Comparison of ENCODE assay signal across 8 mouse cellular contexts in the genomic region with DNA sequence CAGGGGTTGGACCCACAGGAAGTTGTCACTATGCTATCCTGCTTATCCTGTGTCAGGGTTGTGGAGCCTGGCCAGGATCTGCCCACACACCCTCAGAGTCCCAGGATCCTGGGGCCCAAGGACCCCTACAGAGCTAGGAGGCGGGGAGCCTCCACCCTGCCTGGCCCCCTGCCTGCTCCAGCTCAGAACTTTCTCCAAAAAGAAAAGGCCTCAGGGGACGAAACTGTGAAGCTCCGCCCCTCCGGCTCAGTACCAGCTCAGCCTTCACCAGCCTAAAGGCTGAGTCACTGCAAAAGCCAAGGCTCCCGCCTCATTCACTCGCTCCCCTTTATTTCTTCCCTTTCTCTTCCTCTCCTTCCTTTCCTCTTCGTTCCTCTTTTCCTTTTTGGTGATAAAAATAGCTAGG. TPM values are rescaled to one million over a fixed set of nuclear protein-coding genes. Genes with fewer than 3 reads are reported as not detected.
DNase-seq lines count a peak whose midpoint lies in the region; ATAC-seq lines count a peak whose summit lies in the region.

No protein-coding gene starts in this region.

- H3K9ac ChIP-seq in liver, embryonic 16.5 days (ENCODE audit: low read depth, low read length) = no peak overlapping the region

- 7% methylated on average over 7 of the region's 7 CpGs for whole genome bisulfite sequencing in liver, embryonic 16.5 days (ENCODE audit: insufficient replicate concordance)

- peak overlapping the region; percentile 52 for H3K27ac ChIP-seq in liver, embryonic 16.5 days (ENCODE audit: low read length)

- H3K4me1 ChIP-seq in liver, embryonic 16.5 days (ENCODE audit: control insufficient read depth, low read depth, low read length) = peaks cover 13% of the 10 kb centered on the region

- no peaks in the 10 kb centered on the region for H3K36me3 ChIP-seq in liver, embryonic 16.5 days (ENCODE audit: control insufficient read depth, insufficient read depth)

- DNase-seq in cerebellum, postnatal 10 days = peak; percentile 29 to 59
- DNase-seq in cerebellum, postnatal 14 days = no peak
- peak; percentile 35 to 57 for DNase-seq in adrenal gland, postnatal 4 days (ENCODE audit: low spot score in 2 of 2)
- DNase-seq in gastrocnemius, postnatal 10 days = peak; percentile 64
- DNase-seq in induced T-regulatory cell, adult 2 months (ENCODE audit: low read depth) = peak; percentile 69
- DNase-seq in ovary, postnatal 14 days (ENCODE audit: low spot score) = peak; percentile 70
- no peak for DNase-seq in cerebellum, adult 9-10 months

- no peaks in the 10 kb centered on the region for H3K9me3 ChIP-seq in liver, embryonic 16.5 days (replicated peaks; ENCODE audit: control insufficient read depth, low read length)

- H3K27me3 ChIP-seq in liver, embryonic 16.5 days (ENCODE audit: control insufficient read depth, insufficient read depth, low read depth, low read length) = peaks cover 21% of the 10 kb centered on the region

- H3K4me3 ChIP-seq in liver, embryonic 16.5 days (ENCODE audit: low read depth, low read length) = no peak overlapping the region

- H3K4me2 ChIP-seq in liver, embryonic 16.5 days (ENCODE audit: low read depth, low read length) = no peak overlapping the region

- no peak for ATAC-seq in liver, embryonic 16.5 days (ENCODE audit: low read depth)

RNA-seq across cellular contexts. Expression of gene Notch1, which starts 9.0 kb away (rescaled TPM):
- total RNA-seq in adrenal gland, postnatal 4 days (2021) = 10 to 100 TPM; 35.1 to 48.7 TPM
- 10 to 100 TPM; 22.5 to 33.5 TPM for total RNA-seq in gastrocnemius, postnatal 10 days (2021)
- 2.8 and 3.1 TPM in 2 replicates for polyA plus RNA-seq in liver, embryonic 16.5 days (2015; fragmentation: Nextera tagmentation; extraction: Ambion mirVana)

Comparison
In these comparisons a context has a peak if more than half of its experiments do, and no peak if none do; other contexts are left out.
1. DNase-seq: peak in cerebellum, postnatal 10 days (2 of 2), adrenal gland, postnatal 4 days (2 of 2), gastrocnemius, postnatal 10 days (single experiment), induced T-regulatory cell, adult 2 months (single experiment) and ovary, postnatal 14 days (single experiment); none in cerebellum, postnatal 14 days (0 of 2) and cerebellum, adult 9-10 months (single experiment).